Mouse (Mus musculus) lung, postnatal 0 days (tissue): ENCODE measurements around the gene Bloc1s5.

Experiments used
- CTCF ChIP-seq: IDR thresholded peaks from 2 replicates; pipeline ENCODE4 v1.5.1; 2016; ENCODE audit warnings: antibody characterized with exemption, mild to moderate bottlenecking
- EP300 ChIP-seq: IDR thresholded peaks from 2 replicates; pipeline ENCODE4 v1.6.1; 2016; ENCODE audit warnings: antibody characterized with exemption, mild to moderate bottlenecking, control low read depth

DNA sequence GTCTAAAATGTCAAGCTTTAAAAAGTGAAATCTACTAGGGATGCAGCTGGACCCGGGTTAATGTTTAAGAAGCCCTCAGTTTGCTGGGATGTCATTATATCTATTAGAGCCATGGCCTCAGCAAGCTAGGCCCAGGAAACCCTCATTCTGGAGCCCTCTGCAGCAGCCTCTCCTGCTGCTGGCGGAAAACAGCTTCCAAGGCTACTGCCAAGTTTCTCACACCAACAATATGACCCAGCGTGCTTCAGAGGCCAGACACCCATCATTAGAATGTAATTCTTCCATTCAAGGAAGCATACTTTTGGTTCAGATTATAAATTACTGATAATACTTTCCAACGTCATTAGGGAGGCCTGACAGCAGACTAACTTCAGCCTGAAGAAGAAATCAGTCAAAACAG, 18.0 kb downstream of the Bloc1s5 start:
- TF ChIP-seq EP300 = no peak
- no peak for TF ChIP-seq CTCF
